Mouse (Mus musculus) olfactory bulb, adult 2 months (tissue): ENCODE results near the gene Tut7. TPM values are rescaled to one million over a fixed set of nuclear protein-coding genes. Genes with fewer than 3 reads are reported as not detected.
A peak's percentile ranks its signal among the peaks of the same experiment; 100 is the strongest.
"Not testable (repeated sequence)": the region's sequence is repeated elsewhere in the genome, so short reads cannot be mapped to it uniquely, and the experiment has no call there.

Experiments
- H3K27ac ChIP-seq: fragments of 200-500 bp; 2 replicates; pipeline ENCODE4 v1.5.1; 2012; ENCODE audit warnings: low read depth, low read length; ENCODE audit not compliant: insufficient read depth
- H3K4me1 ChIP-seq: fragments of 200-500 bp; 2 replicates; pipeline ENCODE4 v1.6.1; 2012; ENCODE audit warnings: low read length; ENCODE audit not compliant: control insufficient read depth, insufficient read depth
- H3K4me3 ChIP-seq: fragments of 200-500 bp; 2 replicates; pipeline ENCODE4 v1.5.1; 2012; ENCODE audit warnings: mild to moderate bottlenecking, low read depth, low read length, moderate library complexity; ENCODE audit not compliant: insufficient read depth
- CTCF ChIP-seq: fragments of 200-500 bp; IDR thresholded peaks from 2 replicates; pipeline ENCODE4 v1.5.1; 2012; ENCODE audit warnings: low read depth, mild to moderate bottlenecking, low read length, moderate library complexity; ENCODE audit not compliant: insufficient read depth
- POLR2A ChIP-seq: fragments of 200-500 bp; IDR thresholded peaks from 2 replicates; pipeline ENCODE4 v1.6.1; 2012; ENCODE audit warnings: mild to moderate bottlenecking, low read depth, low read length, moderate library complexity; ENCODE audit not compliant: insufficient read depth
- WGBS: fragments of 180-500 bp; shearing (Covaris S2); methylation state at CpG from one replicate; pipeline ENCODE4 v1.1.7; 2018; 5-methylcytosine and 5-hydroxymethylcytosine counted together
- polyA plus RNA-seq: library from polyadenylated mRNA; stranded (reverse); fragments of >200 nt; gene quantifications from 2 replicates; pipeline ENCODE4 v1.2.4, GENCODE M21; 2012; ENCODE audit warnings: low replicate concordance; ENCODE audit not compliant: missing spikeins, insufficient read depth, insufficient read length

The Tut7 gene
- polyA plus RNA-seq, 1 experiment: 457 TPM

DNA sequence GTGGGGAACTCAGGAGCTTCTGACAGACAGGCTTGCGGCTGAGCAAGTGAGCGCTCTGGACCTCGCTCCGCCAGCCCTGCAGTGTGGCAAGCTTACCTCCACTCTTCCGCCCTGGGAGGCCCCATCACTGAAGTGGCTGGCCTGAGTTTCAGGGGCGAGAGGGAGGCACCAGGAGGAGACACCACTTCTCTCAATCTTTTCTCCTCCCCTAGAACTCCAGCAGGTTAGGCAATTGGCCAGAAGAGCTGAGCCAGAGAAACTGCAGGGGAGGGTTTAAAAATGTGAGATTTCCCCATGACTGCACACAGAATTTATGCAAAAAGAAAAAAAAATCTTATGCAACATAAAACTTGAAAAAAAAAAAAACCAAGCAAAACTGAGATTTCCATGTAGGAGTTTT, 21.9 kb downstream of the Tut7 start:
- Histone ChIP-seq H3K4me3 (no peak overlapping the region), H3K4me1 (no peaks in the 10 kb centered on the region), H3K27ac (no peak overlapping the region)
- 87% methylated on average over 6 of the region's 6 CpGs for WGBS
- TF ChIP-seq POLR2A (no peak), CTCF (no peak)

DNA sequence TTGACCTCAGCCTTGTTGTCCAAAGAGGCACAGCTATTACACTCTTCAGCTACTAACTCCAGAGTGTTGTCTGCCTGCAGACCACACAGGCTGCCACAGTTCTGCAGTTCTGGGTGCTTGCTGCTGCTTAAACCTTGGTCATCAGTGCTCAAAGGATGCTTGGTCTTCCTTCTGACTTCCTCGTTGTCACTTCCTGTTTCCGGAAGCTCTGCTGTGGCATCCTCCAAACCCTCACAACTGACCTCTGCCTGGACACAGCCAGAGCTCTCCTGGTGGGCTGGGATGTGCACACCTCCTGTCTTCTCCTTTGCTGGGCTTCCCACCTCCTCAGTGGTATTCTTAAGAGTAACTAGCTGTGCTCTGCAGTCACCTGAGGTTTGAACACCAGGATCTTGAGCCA, 22.9 kb downstream of the Tut7 start:
- Histone ChIP-seq H3K27ac (no peak overlapping the region), H3K4me1 (no peaks in the 10 kb centered on the region), H3K4me3 (no peak overlapping the region)
- TF ChIP-seq CTCF (no peak), POLR2A (no peak)
- WGBS: 90% methylated on average over 2 of the region's 2 CpGs

DNA sequence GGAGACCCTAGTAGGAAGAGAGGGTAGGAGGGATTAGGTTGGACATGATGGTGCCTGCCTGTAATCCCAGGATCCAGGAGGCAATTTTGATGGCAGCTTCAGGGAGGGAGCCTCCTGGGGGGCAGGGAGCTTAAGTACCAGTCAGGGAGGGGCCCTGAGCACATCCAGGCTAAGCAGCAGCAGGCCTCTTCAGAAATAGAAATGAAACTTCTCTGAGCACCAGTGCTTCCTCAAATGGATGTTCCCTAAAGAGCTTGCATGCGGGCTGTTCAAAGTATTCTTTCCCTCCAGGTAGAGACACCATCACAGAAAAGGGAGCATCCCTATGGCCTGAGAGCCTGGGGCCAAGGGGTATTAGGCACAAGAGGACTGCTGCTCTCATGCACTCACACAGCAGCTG, 24.6 kb downstream of the Tut7 start:
- H3K27ac ChIP-seq: no peak overlapping the region
- H3K4me1 ChIP-seq: no peaks in the 10 kb centered on the region
- TF ChIP-seq POLR2A: no peak
- no peak for TF ChIP-seq CTCF
- WGBS: 100% methylated on average over 1 of the region's 1 CpGs
- no peak overlapping the region for H3K4me3 ChIP-seq

DNA sequence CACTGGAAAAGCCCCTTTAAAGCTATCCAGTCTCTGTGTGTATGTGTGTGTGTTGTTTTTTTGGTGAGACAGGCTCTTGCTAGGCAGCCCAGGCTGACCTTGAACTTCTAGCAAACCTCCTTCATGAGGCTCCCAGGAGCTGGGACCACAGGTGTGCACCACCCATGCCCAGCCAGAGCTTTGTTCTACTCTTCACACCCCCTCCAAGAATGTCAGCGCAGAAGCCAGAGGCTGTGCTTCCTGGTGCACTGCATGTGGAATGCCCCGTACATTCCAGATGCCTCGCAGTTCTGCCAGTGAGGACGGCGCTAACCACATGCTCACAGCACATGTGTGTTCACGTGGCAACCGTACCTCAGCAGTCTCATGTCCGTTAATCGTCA, 26.5 kb downstream of the Tut7 start:
- no peak overlapping the region for H3K27ac ChIP-seq
- H3K4me1 ChIP-seq: no peaks in the 10 kb centered on the region
- H3K4me3 ChIP-seq: no peak overlapping the region
- TF ChIP-seq CTCF (no peak), POLR2A (no peak)
- 95% methylated on average over 9 of the region's 9 CpGs for WGBS

DNA sequence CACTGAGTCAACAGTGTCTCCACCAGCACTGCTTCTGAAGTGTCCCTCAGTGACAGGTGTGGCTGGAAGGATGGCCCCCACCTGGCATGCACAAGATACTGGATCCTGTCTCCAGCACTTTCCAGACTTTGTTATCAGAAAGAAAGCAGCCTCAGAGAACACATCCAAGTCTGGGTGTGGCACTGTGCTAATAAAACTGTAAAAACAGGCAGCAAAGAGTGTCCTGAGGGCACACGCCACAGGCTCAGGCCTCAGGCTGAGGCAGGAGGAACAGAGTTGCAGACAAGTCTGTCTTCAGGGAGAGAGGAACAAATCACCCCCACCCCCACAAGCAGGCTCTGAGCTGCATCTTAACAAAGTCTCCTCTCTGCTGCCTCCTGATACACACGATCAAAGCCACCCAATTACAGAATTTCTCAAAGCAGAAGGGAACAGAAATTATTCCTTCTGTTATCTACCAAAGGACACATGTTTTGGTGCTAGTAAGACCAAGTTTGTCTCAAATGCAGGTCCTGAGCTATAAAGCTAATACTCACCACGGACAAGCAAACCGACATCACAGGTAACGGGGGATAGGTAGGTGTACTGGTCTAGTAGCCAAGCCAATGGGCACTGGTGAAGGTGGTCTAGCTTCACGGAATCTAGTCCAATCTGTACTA, 27.0 kb downstream of the Tut7 start:
- Histone ChIP-seq H3K4me1 (no peaks in the 10 kb centered on the region), H3K4me3 (no peak overlapping the region), H3K27ac (no peak overlapping the region)
- 92% methylated on average over 6 of the region's 6 CpGs for WGBS
- no peak for TF ChIP-seq CTCF
- TF ChIP-seq POLR2A: no peak

DNA sequence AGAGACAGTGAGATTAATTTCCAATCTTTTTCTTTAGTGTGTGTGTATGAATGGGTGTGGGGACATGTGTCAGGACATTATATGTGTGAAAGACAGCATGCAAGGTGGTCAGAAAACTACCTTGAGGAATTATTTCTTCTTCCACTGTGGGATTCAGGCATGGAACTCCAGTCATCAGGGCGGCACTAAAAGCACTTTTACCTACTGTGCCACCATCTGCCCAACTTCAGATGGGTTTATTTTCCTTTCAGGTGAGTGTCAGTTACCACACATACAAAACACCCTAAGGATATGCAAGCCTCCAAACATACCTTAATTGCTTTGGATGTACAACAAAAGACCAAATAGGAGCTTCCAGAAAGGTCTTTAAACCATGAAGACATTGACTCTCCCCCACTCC, 28.2 kb downstream of the Tut7 start:
- Histone ChIP-seq H3K4me3 (no peak overlapping the region), H3K4me1 (no peaks in the 10 kb centered on the region), H3K27ac (no peak overlapping the region)
- WGBS: 94% methylated on average over 1 of the region's 1 CpGs
- TF ChIP-seq CTCF (no peak), POLR2A (no peak)

DNA sequence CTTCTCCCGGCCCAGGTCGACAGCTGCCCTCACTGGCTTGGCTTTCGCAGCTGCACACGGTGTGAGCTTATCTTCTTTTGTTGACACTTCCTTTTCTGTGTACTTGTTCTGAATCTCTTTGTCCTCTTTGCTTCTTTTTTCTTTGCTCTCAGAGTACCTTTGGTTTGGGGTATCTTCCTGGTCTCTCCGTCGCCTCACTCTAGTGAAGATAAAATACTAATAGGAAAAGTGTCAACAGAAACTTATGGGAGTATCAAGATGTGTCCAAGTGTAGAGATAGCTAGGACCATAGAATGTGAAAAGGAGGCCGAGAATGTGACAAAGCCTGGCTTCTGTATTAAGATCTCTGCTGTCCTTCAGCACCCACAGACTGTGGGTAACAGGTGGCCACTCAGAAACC, 40.8 kb downstream of the Tut7 start, which contains the start of gene Gm49354:
Gene Gm49354, minus strand, starts transcription at position 101 of the 400 bp plus-strand sequence.
- Histone ChIP-seq H3K4me1 (no peaks in the 10 kb centered on the region), H3K27ac (no peak within 1 kb of the TSS), H3K4me3 (no peak within 1 kb of the TSS)
- no peak for TF ChIP-seq CTCF
- no peak for TF ChIP-seq POLR2A
- WGBS: 92% methylated on average over 7 of the region's 7 CpGs

- H3K4me3 ChIP-seq: not testable (repeated sequence)
- 100% methylated on average over 1 of the region's 1 CpGs for WGBS
These were observed 43.1 kb downstream of the Tut7 start for GRCm38 (mm10) chr13:59779744-59780264.

DNA sequence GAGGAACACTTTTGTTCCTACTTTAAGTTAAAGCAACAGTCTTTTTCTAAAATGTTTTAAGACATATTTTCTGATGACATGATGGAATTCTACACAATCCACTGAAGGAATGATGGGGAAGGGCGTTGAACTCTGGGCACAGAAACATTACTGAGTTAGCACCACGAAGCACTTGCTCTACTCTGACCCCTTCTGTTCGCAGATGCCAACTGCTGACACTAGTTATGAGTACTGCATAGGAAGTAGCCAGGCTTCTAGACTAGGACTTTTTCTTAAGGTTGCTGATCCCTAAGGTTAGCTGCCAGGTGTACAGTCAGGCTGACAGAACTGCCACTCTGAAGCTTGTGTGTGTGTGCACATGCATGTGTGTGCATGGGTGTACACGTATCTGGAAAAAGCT, 43.7 kb downstream of the Tut7 start:
- no peak overlapping the region for H3K4me3 ChIP-seq
- H3K27ac ChIP-seq: no peak overlapping the region
- 79% methylated on average over 4 of the region's 4 CpGs for WGBS
- no peaks in the 10 kb centered on the region for H3K4me1 ChIP-seq
- TF ChIP-seq CTCF (no peak), POLR2A (no peak)

More at GRCm38 (mm10) chr13:59779744-59780264, 43.1 kb downstream of the Tut7 start:
- not testable (repeated sequence) for H3K4me1 ChIP-seq, H3K27ac ChIP-seq

DNA sequence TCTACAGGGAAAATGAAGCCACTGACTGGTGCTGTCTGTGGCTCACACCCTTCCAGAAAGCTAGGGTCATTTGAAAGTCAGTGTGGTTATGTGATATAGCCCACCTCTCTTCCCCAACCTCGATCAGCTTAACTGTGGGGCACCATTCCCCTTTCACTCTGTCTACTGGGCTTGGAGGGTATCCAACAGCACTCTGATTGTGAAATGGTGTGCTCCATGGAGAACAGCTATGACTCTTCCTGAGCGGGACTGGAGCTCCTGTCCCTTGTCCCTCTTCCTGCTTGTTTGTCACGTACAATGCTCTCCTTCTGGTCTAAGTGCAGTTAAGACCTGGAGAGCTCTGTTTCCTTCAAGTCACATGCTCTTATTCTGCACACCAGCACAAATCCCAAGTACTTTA, 47.8 kb downstream of the Tut7 start:
- Histone ChIP-seq H3K27ac (no peak overlapping the region), H3K4me1 (peaks cover 8% of the 10 kb centered on the region), H3K4me3 (no peak overlapping the region)
- TF ChIP-seq POLR2A (no peak), CTCF (no peak)
- WGBS: 74% methylated on average over 3 of the region's 3 CpGs

DNA sequence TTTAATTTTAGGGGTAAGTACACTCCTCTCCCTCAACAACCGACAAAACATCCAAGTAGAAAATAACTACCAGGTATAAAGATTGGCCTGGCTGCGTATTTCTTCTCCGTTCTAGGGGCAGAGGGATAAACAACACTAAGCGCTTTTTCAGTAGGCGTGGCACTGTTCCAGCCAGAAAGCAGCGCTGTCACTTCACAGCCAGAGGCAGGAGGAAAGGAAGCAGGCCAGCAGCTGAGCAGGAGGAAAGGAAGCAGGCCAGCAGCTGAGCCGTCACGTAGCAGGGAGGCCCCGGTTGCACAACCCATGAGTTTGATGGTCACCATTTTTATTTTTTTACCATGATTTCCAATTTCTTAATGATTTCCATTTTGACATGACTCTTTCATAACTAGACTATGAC, 51.7 kb downstream of the Tut7 start:
- Histone ChIP-seq H3K4me1 (peaks cover 13% of the 10 kb centered on the region), H3K4me3 (no peak overlapping the region), H3K27ac (peak overlapping the region; percentile 94)
- TF ChIP-seq CTCF (no peak), POLR2A (no peak)
- WGBS: 6% methylated on average over 9 of the region's 9 CpGs
